Mouse (Mus musculus): ENCODE results near the gene Gm26920. TPM values are rescaled to one million over a fixed set of nuclear protein-coding genes. Genes with fewer than 3 reads are reported as not detected.
A peak's percentile ranks its signal among the peaks of the same experiment; 100 is the strongest.

The Gm26920 gene
- polyA plus RNA-seq, 1 experiment from 2014 or later, result not detected

DNA sequence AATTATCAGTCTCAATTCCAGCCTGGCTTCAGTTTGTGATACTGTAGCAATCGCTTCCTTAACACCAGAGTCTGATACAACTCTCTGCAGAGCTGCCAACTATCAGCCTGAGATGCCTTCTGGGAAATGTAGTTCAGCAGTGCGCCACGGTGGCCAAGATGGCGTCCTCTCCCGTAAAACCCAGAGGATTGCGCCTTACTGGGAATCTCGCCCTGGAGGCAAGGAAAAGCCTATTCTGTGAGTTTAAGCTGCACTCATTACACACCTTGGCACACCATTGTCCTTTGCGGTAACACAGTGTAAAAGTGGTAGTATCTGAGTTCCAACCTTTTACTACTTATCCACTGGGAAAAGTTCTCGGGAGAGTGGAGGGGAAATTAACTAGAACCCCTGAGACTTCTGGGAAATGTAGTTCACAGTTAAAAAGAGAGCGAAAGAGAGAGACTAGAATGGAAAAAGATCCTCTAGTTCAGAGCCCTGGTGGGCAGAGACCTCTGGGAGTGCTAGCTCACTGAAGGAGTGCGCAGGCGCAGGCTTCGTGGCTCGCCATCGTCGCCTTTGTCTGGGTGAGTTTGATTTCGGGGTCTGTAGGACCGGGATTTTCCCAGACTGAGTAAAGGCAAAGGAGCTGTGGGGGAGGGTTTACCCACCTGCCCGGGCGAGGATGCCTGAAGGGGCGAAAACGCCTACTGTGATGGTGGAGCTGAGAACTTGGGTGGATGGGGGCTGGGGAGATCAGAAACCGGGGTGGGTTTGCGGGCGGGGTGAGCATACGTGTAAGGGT, 4.6 kb upstream of the Gm26920 start, which contains the start of gene Zfp260:
Gene Zfp260, plus strand, starts transcription at position 132 of the 784 bp plus-strand sequence.
- peaks cover 50% of the 10 kb centered on the region for H3K4me1 ChIP-seq (replicated peaks)
- ATAC-seq (ENCODE audit: low read depth), result peak; percentile 69
- no peaks in the 10 kb centered on the region for H3K9me3 ChIP-seq (replicated peaks)
- H3K27me3 ChIP-seq, result no peaks in the 10 kb centered on the region
- H3K4me3 ChIP-seq (replicated peaks), result peak within 1 kb of the TSS; percentile 74
- peak within 1 kb of the TSS; percentile 81 for H3K4me2 ChIP-seq
- under 1% methylated on average over 26 of the region's 26 CpGs for WGBS (ENCODE audit: insufficient replicate concordance)
- peak; percentile 76 for DNase-seq
- peak within 1 kb of the TSS; percentile 79 for H3K9ac ChIP-seq
- H3K36me3 ChIP-seq, result peaks cover 3% of the 10 kb centered on the region; the same call in 1 of the 2 replicates
- H3K27ac ChIP-seq, result peak within 1 kb of the TSS; percentile 82

DNA sequence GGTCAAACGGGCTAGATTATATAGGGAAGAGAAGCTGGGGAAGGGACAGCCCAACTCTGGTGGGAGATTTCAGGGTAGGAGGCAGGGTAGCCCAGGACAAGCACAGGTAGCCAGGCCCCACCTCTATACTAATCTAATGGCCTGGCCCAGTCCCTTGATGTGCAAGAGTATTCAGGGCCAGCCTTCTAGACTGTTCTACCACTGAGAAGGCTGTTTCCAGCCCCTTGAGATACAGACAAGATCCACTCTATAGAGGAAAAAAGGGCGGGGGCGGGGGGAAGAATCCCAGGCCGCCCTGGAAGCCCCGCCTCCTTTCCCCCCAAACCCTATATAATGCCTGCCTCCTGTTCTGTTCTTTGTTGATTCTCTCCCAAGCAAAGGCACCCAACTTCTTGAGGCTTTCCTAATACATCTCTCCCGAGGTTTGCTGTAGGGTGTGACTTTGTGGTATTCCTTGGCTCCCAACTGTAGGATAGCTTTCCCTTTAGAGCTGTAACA, 3.8 kb upstream of the Gm26920 start:
- Histone ChIP-seq H3K36me3 (0 out of 2 replicates have a peak, but pooled peaks cover 2% of the 10 kb centered on the region), H3K9ac (no peak overlapping the region), H3K4me2 (peak overlapping the region; percentile 81), H3K9me3 (replicated peaks) (no peaks in the 10 kb centered on the region), H3K4me1 (replicated peaks) (peaks cover 58% of the 10 kb centered on the region), H3K4me3 (replicated peaks) (peak overlapping the region; percentile 74), H3K27ac (no peak overlapping the region; the same call in 1 of the 2 replicates), H3K27me3 (no peaks in the 10 kb centered on the region)
- WGBS (ENCODE audit: insufficient replicate concordance), result 64% methylated on average over 6 of the region's 6 CpGs
- ATAC-seq (ENCODE audit: low read depth) (no peak), DNase-seq (no peak)

DNA sequence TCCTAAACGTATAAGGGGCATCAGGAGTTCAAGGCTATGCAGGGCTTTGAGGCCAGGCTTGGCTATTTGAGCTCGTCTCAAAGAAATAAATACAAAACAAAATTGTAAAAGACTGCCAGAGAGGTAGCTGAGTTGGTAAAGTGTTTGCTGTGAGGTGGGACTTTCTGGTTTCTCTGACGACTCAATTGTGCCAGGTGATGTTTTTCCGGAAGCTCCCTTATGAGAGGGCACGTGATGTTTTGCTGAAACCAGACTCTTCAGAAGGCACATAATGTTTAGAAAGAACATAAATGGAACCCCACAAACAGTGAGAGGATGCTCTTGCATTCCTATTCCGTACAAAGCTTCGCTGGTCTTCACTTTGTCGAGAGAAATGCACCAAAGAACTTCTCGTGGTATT, 2.5 kb upstream of the Gm26920 start:
- H3K27ac ChIP-seq, result no peak overlapping the region
- H3K36me3 ChIP-seq, result no peaks in the 10 kb centered on the region
- no peaks in the 10 kb centered on the region for H3K9me3 ChIP-seq (replicated peaks)
- no peak for ATAC-seq (ENCODE audit: low read depth)
- DNase-seq, result no peak
- H3K9ac ChIP-seq, result no peak overlapping the region
- H3K4me2 ChIP-seq, result no peak overlapping the region
- H3K4me1 ChIP-seq (replicated peaks), result peaks cover 55% of the 10 kb centered on the region
- H3K27me3 ChIP-seq, result no peaks in the 10 kb centered on the region
- H3K4me3 ChIP-seq (replicated peaks), result no peak overlapping the region
- WGBS (ENCODE audit: insufficient replicate concordance), result 66% methylated on average over 9 of the region's 9 CpGs

DNA sequence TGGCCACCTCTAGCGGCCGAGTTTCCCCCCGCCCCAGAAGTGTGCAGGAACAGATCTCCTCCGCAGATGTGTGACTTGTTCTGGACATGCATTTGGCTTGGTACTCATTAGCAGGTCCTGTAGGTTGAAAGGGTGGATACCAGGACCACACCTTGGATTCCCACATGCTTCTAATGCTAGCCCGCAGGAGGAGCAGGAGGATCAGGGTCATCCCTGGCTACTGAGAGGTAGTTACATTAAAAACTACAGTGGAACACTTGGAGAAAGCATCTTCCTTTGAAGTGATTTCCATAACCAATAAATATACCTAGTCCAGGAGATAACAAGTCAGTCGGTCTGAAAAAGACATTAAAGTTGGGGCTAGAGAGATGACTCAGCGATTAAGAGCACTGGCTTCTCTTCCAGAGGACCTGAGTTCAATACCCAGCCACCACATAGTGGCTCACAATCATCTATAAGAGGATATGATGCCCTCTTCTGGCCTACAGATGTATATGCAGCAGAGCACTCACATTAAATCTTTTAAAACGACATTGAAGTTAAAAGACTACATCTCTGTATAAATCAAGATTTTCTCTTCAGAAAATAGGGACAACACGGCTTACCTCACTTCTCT, 868 bp upstream of the Gm26920 start:
- WGBS (ENCODE audit: insufficient replicate concordance), result 5% methylated on average over 9 of the region's 9 CpGs
- no peak for ATAC-seq (ENCODE audit: low read depth)

DNA sequence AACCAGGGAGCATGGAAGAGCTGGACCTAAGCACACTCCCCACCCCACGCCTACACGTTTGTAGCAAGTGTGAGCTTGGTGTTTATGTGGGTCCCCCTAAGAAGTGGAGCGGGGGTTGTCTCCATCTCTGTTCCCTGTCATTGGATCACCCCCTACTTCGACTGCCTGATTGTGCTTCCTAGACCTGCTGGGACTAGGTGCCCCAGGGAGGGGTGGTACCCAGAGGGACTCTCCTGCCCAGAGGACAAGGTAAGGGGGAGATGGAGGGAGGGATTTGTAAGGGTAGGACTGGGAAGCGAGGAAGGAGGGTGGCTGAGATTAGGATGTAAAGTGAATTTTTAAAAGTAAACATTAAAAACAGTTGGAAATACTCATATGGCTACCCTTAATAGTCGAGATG, 805 bp downstream of the Gm26920 start:
- Histone ChIP-seq H3K36me3 (peaks cover 16% of the 10 kb centered on the region), H3K4me1 (replicated peaks) (peaks cover 35% of the 10 kb centered on the region), H3K4me2 (peak overlapping the region; percentile 78), H3K4me3 (replicated peaks) (peak overlapping the region; percentile 68), H3K27ac (peak overlapping the region; percentile 15; the same call in 1 of the 2 replicates), H3K9ac (peak overlapping the region; percentile 72), H3K9me3 (replicated peaks) (no peaks in the 10 kb centered on the region), H3K27me3 (no peaks in the 10 kb centered on the region)
- WGBS (ENCODE audit: insufficient replicate concordance), result 20% methylated on average over 6 of the region's 6 CpGs
- DNase-seq, result no peak
- ATAC-seq (ENCODE audit: low read depth), result no peak

More for the DNA sequence above, 868 bp upstream of the Gm26920 start:
- no peak for DNase-seq
- H3K9me3 ChIP-seq (replicated peaks), result no peaks in the 10 kb centered on the region
- peaks cover 42% of the 10 kb centered on the region for H3K4me1 ChIP-seq (replicated peaks)
- no peaks in the 10 kb centered on the region; the same call in 1 of the 2 replicates for H3K36me3 ChIP-seq
- peak overlapping the region; percentile 68 for H3K4me3 ChIP-seq (replicated peaks)
- peak overlapping the region; percentile 78 for H3K4me2 ChIP-seq
- no peaks in the 10 kb centered on the region for H3K27me3 ChIP-seq
- peak overlapping the region; percentile 88 for H3K27ac ChIP-seq
- peak overlapping the region; percentile 55 for H3K9ac ChIP-seq

DNA sequence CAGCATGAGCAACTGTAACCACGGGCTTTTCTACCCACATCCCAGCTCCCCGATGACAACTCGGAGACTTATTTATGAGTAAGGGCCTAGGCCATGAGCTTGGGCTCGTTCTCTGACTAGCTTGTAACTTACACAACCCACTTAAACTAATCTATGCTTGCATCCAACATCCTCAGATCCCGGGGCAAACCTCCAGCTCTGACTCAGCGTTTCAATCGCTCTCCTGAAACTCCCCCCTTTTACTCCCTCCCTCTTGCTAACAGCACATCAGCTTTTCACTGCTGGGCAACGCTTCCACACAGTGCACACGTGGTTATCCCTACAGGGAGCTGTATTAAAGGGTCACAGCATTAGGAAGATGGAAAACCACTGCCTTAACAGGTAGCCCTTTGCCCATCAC, 3.7 kb downstream of the Gm26920 start:
- no peak overlapping the region for H3K4me3 ChIP-seq (replicated peaks)
- peaks cover 23% of the 10 kb centered on the region for H3K4me1 ChIP-seq (replicated peaks)
- H3K27me3 ChIP-seq, result no peaks in the 10 kb centered on the region
- H3K9ac ChIP-seq, result no peak overlapping the region
- H3K36me3 ChIP-seq, result peaks cover 17% of the 10 kb centered on the region
- DNase-seq (no peak), ATAC-seq (ENCODE audit: low read depth) (no peak)
- no peaks in the 10 kb centered on the region for H3K9me3 ChIP-seq (replicated peaks)
- H3K4me2 ChIP-seq, result no peak overlapping the region
- no peak overlapping the region for H3K27ac ChIP-seq
- WGBS (ENCODE audit: insufficient replicate concordance), result 71% methylated on average over 9 of the region's 9 CpGs

DNA sequence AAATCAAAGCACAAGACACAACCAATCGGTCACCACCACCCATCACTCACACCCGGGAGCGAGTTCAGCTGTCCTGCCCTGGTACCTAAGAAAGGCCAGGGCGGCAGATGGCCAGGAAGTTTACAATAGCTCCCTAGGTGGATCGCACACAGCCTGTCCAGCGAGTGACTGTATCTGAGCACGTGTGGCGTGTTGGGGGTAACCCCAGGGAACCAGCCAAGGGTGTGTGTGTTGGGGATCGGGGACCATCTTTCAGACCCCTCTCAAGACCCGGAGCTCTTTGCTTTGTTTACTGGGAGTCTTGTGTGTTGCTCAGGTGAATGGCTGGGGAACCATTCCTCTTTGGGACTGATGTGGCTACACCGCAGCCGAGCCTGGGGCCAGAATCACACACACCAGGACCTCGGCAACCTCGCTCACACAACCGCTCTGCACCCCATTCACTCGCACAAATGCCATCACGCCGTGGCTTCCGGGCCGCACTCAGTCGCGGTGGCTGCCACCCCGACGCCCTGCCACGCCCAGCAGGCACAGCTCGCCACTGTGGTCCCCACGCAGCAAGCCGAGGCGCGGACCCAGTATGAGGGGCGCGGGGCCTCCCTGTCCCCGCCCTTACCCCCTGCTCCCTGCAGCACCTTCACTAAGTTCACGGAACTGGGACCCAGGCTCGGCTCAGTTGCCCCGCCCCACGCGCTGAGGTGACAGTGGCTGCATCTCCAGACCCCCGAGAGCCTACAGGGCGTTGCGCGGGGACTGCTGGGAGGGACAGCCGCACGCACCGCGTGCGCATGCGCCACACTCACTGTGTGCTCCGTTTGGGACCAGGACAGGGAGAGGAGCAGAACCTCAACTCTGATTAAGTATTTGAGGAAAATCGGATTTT, 17.8 kb downstream of the Gm26920 start, which contains the start of gene Zfp82:
Gene Zfp82, minus strand, starts transcription at position 755 of the 883 bp plus-strand sequence.
- Histone ChIP-seq H3K36me3 (peaks cover 13% of the 10 kb centered on the region; the same call in 1 of the 2 replicates), H3K27me3 (no peaks in the 10 kb centered on the region), H3K4me2 (peak within 1 kb of the TSS; percentile 97), H3K9ac (peak within 1 kb of the TSS; percentile 83), H3K9me3 (replicated peaks) (no peaks in the 10 kb centered on the region), H3K4me3 (replicated peaks) (peak within 1 kb of the TSS; percentile 82), H3K4me1 (replicated peaks) (peaks cover 17% of the 10 kb centered on the region), H3K27ac (peak within 1 kb of the TSS; percentile 68)
- WGBS (ENCODE audit: insufficient replicate concordance), result under 1% methylated on average over 50 of the region's 50 CpGs
- ATAC-seq (ENCODE audit: low read depth) (peak; percentile 92), DNase-seq (peak; percentile 81)

DNA sequence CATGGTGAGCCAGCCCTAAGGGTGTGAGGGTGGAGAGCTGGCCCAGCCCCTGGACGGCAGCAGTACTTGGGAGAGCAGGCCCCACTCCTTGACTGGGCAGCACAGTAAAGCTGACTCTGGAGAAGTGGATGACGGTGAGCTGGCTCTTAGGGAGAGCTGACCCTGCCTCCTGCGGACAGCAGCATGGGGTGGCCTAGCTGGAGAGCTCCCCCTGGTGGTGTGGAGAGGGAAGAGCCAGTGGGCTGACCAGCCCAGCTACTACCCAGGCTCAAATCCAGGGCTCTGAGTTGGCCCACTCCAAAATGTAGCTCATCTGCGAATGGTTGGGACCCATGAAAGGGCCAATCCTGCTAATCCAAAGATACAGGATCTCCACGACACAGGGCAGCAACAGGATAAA, 25.6 kb downstream of the Gm26920 start:
- whole genome bisulfite sequencing (ENCODE audit: insufficient replicate concordance), result 71% methylated on average over 5 of the region's 5 CpGs
- ATAC-seq (ENCODE audit: low read depth), result no peak
- no peak overlapping the region for H3K27ac ChIP-seq
- no peak for DNase-seq
- H3K36me3 ChIP-seq, result peaks cover 32% of the 10 kb centered on the region; the same call in 1 of the 2 replicates
- H3K4me2 ChIP-seq, result no peak overlapping the region
- no peak overlapping the region for H3K4me3 ChIP-seq (replicated peaks)
- H3K9me3 ChIP-seq (replicated peaks), result no peaks in the 10 kb centered on the region
- H3K9ac ChIP-seq, result no peak overlapping the region
- H3K4me1 ChIP-seq (replicated peaks), result no peaks in the 10 kb centered on the region
- H3K27me3 ChIP-seq, result no peaks in the 10 kb centered on the region

DNA sequence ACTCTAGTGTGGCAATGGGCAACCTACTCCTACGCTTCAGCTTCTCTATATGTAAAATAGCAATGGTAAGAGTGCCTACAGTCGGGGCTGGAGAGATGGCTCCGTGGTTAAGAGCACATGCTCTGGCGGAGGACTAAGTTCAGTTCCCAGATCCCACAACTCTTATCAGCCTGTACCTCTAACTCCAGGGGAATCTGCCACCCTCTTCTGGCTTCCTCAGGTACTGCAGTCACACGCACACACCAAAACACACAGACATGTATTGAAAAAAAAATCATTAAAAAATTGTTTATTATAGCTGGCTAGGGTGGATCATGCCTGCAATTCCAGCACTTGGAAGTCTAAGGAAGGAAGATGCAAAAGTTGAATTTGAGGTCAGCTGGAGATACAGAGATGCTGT, 27.7 kb downstream of the Gm26920 start:
- Histone ChIP-seq H3K27ac (no peak overlapping the region), H3K4me3 (replicated peaks) (no peak overlapping the region), H3K4me2 (no peak overlapping the region), H3K27me3 (no peaks in the 10 kb centered on the region), H3K4me1 (replicated peaks) (no peaks in the 10 kb centered on the region), H3K9me3 (replicated peaks) (no peaks in the 10 kb centered on the region), H3K36me3 (peaks cover 32% of the 10 kb centered on the region; the same call in 1 of the 2 replicates), H3K9ac (no peak overlapping the region)
- DNase-seq (peak; percentile 15), ATAC-seq (ENCODE audit: low read depth) (no peak)
- WGBS (ENCODE audit: insufficient replicate concordance), result 73% methylated on average over 5 of the region's 5 CpGs

DNA sequence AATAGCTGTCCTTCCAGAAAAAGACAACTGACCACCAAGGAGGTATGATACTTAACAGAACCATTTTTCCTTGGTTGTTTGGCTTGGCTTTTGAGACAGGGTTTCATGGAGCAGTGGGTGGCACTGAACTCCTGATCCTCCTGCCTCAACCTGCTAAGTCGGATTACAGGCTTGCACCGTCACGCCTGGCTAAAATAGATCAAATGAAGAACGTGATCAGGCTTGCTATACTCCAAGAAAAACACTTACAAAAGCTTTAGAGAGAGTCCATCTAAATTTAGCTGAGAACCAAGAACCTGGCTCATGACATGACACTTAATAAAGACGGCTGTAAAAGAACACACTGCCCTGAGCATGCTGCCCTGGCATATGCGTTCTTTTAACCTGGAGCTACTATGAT, 29.9 kb downstream of the Gm26920 start:
- H3K4me2 ChIP-seq, result no peak overlapping the region
- DNase-seq (no peak), ATAC-seq (ENCODE audit: low read depth) (no peak)
- WGBS (ENCODE audit: insufficient replicate concordance), result 85% methylated on average over 6 of the region's 6 CpGs
- H3K4me1 ChIP-seq (replicated peaks), result no peaks in the 10 kb centered on the region
- H3K9me3 ChIP-seq (replicated peaks), result no peaks in the 10 kb centered on the region
- H3K36me3 ChIP-seq, result peaks cover 40% of the 10 kb centered on the region
- no peak overlapping the region for H3K27ac ChIP-seq
- no peak overlapping the region for H3K4me3 ChIP-seq (replicated peaks)
- H3K9ac ChIP-seq, result no peak overlapping the region
- H3K27me3 ChIP-seq, result no peaks in the 10 kb centered on the region
